Mouse (Mus musculus) testis, adult 2 months (tissue): ENCODE results near the gene Smpd3. TPM values are rescaled to one million over a fixed set of nuclear protein-coding genes. Genes with fewer than 3 reads are reported as not detected.

ENCODE experiments used
- H3K27ac ChIP-seq: fragments of 200-500 bp; 2 replicates; pipeline ENCODE4 v1.5.1; 2012; ENCODE audit warnings: low read depth, low read length; ENCODE audit not compliant: control insufficient read depth, insufficient read depth
- H3K27me3 ChIP-seq: fragments of 200-500 bp; 2 replicates; pipeline ENCODE4 v1.6.1; 2012; ENCODE audit warnings: mild to moderate bottlenecking, low read length, moderate library complexity; ENCODE audit not compliant: control insufficient read depth, insufficient read depth
- H3K36me3 ChIP-seq: fragments of 200-500 bp; 2 replicates; pipeline ENCODE4 v1.6.1; 2012; ENCODE audit warnings: mild to moderate bottlenecking, low read length; ENCODE audit not compliant: control insufficient read depth, insufficient read depth
- H3K4me1 ChIP-seq: fragments of 200-500 bp; 2 replicates; pipeline ENCODE4 v1.6.1; 2012; ENCODE audit warnings: low read length; ENCODE audit not compliant: control insufficient read depth, insufficient read depth
- H3K4me3 ChIP-seq: fragments of 200-500 bp; 2 replicates; pipeline ENCODE4 v1.5.1; 2012; ENCODE audit warnings: low read depth, mild to moderate bottlenecking, low read length, moderate library complexity, mixed read lengths; ENCODE audit not compliant: control insufficient read depth
- CTCF ChIP-seq: fragments of 200-500 bp; IDR thresholded peaks from 2 replicates; pipeline ENCODE4 v1.5.1; 2012; ENCODE audit warnings: low read depth, mild to moderate bottlenecking, inconsistent platforms, low read length, moderate library complexity; ENCODE audit not compliant: control insufficient read depth, insufficient read depth, insufficient replicate concordance
- POLR2A ChIP-seq: fragments of 200-500 bp; IDR thresholded peaks from 2 replicates; pipeline ENCODE4 v1.6.1; 2012; ENCODE audit warnings: low read depth, mild to moderate bottlenecking, inconsistent platforms, low read length, moderate library complexity; ENCODE audit not compliant: control insufficient read depth
- polyA plus RNA-seq: library from polyadenylated mRNA; depleted of rRNA; stranded (reverse); fragments of >200 nt; gene quantifications from 2 replicates; pipeline ENCODE4 v1.2.3, GENCODE M21; 2012

Gene Smpd3
- polyA plus RNA-seq, 1 experiment = 42.3 TPM

- Histone ChIP-seq H3K27ac (no peak overlapping the region), H3K36me3 (no peaks in the 10 kb centered on the region), H3K4me3 (no peak overlapping the region), H3K27me3 (no peaks in the 10 kb centered on the region), H3K4me1 (no peaks in the 10 kb centered on the region)
- no peak for TF ChIP-seq CTCF
- TF ChIP-seq POLR2A = no peak
Measured at GRCm38 (mm10) chr8:106289464-106289863, 48.3 kb downstream of the Smpd3 start.

DNA sequence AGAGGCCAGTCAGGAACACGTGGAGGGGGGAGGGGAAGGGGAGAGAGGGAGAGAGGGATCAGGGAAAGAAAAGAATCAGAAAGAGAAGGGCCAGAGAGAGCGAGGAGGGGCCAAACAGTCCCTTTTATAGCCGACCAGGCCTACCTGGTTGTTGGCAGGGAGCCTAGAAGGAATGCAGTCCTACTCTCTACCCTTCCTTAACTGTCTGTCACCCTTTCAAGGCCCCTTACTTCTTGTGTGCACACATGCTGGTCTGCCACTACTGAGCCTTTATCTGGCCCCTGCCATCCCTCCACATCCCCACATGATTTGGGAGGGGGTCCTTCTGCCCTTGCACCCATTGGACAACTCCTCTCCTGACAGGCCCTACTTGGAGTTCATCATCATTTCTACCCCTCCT lies 49.1 kb downstream of the Smpd3 start:
- no peak overlapping the region for H3K4me3 ChIP-seq
- H3K4me1 ChIP-seq = no peaks in the 10 kb centered on the region
- H3K27ac ChIP-seq = no peak overlapping the region
- no peaks in the 10 kb centered on the region for H3K27me3 ChIP-seq
- TF ChIP-seq CTCF (no peak), POLR2A (no peak)
- no peaks in the 10 kb centered on the region for H3K36me3 ChIP-seq

- Histone ChIP-seq H3K27me3 (no peaks in the 10 kb centered on the region), H3K4me1 (no peaks in the 10 kb centered on the region), H3K27ac (no peak overlapping the region), H3K36me3 (no peaks in the 10 kb centered on the region), H3K4me3 (no peak overlapping the region)
- TF ChIP-seq CTCF (no peak), POLR2A (no peak)
Measured at GRCm38 (mm10) chr8:106287445-106287844, 50.3 kb downstream of the Smpd3 start.

- Histone ChIP-seq H3K4me1 (no peaks in the 10 kb centered on the region; the same call in 1 of the 2 replicates), H3K36me3 (no peaks in the 10 kb centered on the region), H3K27me3 (no peaks in the 10 kb centered on the region), H3K4me3 (peak overlapping the region; percentile 79), H3K27ac (no peak overlapping the region)
- TF ChIP-seq POLR2A = no peak
- TF ChIP-seq CTCF = no peak
Measured at GRCm38 (mm10) chr8:106280844-106281243, 56.9 kb downstream of the Smpd3 start.

GRCm38 (mm10) chr8:106280154-106280553 lies 57.6 kb downstream of the Smpd3 start:
- H3K4me3 ChIP-seq = peak overlapping the region; percentile 45
- no peaks in the 10 kb centered on the region for H3K27me3 ChIP-seq
- H3K27ac ChIP-seq = no peak overlapping the region
- H3K36me3 ChIP-seq = no peaks in the 10 kb centered on the region
- no peaks in the 10 kb centered on the region; the same call in 1 of the 2 replicates for H3K4me1 ChIP-seq
- TF ChIP-seq CTCF (no peak), POLR2A (no peak)

DNA sequence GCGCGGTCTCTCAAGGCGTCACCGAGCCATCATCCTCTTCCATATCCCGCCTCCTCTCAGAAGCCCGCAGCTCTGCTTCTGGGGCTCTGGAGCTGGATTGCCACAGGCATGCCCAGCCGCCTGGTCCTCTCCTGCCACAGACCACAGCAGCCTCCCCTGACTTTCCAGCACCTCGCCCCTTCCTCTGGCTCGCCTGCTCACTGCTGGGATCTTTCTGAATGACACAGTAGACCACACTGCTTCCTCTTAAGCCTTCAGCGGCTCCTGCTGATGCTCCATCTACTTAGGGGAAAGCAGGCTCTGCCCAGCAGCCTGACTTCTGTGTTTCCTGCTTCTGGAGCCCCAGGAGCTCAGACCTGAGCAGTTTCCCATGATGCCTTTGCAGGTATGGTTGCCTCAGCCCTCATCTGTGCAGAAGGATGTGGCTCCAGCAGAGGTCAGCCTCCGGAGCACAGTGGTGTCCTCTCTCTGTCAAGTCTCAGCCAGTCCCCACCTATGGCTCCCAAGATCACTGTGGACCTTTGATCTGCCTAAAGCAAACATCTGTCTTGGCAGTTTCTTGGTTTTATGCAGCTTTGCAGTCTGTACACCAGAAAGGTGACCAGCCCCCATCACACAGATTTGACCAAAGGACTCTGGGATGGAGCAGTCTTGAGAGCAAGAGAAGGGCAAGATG lies 59.3 kb downstream of the Smpd3 start:
- Histone ChIP-seq H3K4me1 (no peaks in the 10 kb centered on the region; the same call in 1 of the 2 replicates), H3K36me3 (no peaks in the 10 kb centered on the region), H3K27me3 (no peaks in the 10 kb centered on the region), H3K27ac (no peak overlapping the region), H3K4me3 (no peak overlapping the region)
- TF ChIP-seq CTCF = no peak
- TF ChIP-seq POLR2A = no peak

DNA sequence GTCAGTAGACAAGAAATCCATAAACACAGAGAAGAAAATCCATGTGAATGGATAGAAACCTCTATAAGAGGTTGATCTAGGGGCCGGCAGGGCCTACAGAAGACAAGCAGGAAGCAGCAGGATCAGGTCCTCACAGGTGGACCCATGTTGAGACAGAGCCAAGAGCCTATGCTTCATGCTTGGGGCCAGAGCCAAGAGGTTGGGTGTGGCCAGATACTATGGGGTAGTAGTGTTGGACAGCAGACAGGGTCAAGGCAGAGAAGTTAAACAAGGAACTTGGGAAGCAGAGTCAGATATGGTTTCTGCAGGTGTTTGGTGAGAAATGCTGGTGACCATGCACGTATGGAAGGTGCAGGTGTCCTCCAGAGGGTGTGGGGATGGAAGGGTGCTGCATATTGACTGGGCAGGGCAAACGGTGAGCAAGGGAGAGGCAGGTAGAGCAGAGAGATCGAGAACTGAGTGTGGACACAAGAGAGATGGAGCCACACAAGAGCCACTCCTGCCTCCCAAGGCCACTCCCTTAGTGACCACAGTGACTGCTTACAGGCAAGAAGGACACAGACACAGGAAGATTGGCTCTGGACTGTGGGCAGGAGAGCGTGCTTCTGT lies 61.0 kb downstream of the Smpd3 start:
- H3K4me3 ChIP-seq = no peak overlapping the region
- H3K27ac ChIP-seq = no peak overlapping the region
- H3K4me1 ChIP-seq = no peaks in the 10 kb centered on the region; the same call in 1 of the 2 replicates
- H3K27me3 ChIP-seq = no peaks in the 10 kb centered on the region
- no peaks in the 10 kb centered on the region for H3K36me3 ChIP-seq
- TF ChIP-seq POLR2A (no peak), CTCF (no peak)

GRCm38 (mm10) chr8:106273468-106273867 lies 64.3 kb downstream of the Smpd3 start:
- no peaks in the 10 kb centered on the region for H3K27me3 ChIP-seq
- no peaks in the 10 kb centered on the region for H3K36me3 ChIP-seq
- H3K4me1 ChIP-seq = no peaks in the 10 kb centered on the region
- TF ChIP-seq POLR2A (no peak), CTCF (no peak)
- no peak overlapping the region for H3K27ac ChIP-seq
- H3K4me3 ChIP-seq = no peak overlapping the region
